Mouse (Mus musculus) embryonic facial prominence, embryonic 12.5 days (tissue): ENCODE results near the gene Tpm1. TPM values are rescaled to one million over a fixed set of nuclear protein-coding genes. Genes with fewer than 3 reads are reported as not detected.

Source experiments
- ATAC-seq: fragments of 200-750 bp; cut with Nextera tagmentation; 2 replicates; pipeline ENCODE4 v1.8.0; 2017; ENCODE audit not compliant: insufficient number of reproducible peaks, insufficient read depth, low FRiP score, low TSS enrichment
- H3K27ac ChIP-seq: fragments of 300-500 bp; sonication (generic); 2 replicates; pipeline ENCODE4 v1.5.1; 2016; ENCODE audit warnings: mild to moderate bottlenecking
- H3K27me3 ChIP-seq: fragments of 300-500 bp; sonication (generic); 2 replicates; pipeline ENCODE4 v1.6.1; 2016; ENCODE audit warnings: mild to moderate bottlenecking, moderate library complexity
- H3K36me3 ChIP-seq: fragments of 300-500 bp; sonication (generic); 2 replicates; pipeline ENCODE4 v1.6.1; 2016; ENCODE audit warnings: mild to moderate bottlenecking
- H3K4me1 ChIP-seq: fragments of 300-500 bp; sonication (generic); 2 replicates; pipeline ENCODE4 v1.6.1; 2016
- H3K4me2 ChIP-seq: fragments of 300-500 bp; sonication (generic); replicated peaks from 2 replicates; pipeline ENCODE4 v1.6.1; 2016; ENCODE audit warnings: mild to moderate bottlenecking, moderate library complexity
- H3K4me3 ChIP-seq: fragments of 300-500 bp; sonication (generic); 2 replicates; pipeline ENCODE4 v1.5.1; 2016; ENCODE audit warnings: mild to moderate bottlenecking
- H3K9ac ChIP-seq: fragments of 300-500 bp; sonication (generic); 2 replicates; pipeline ENCODE4 v1.6.1; 2016; ENCODE audit warnings: mild to moderate bottlenecking, moderate library complexity
- H3K9me3 ChIP-seq: fragments of 300-500 bp; sonication (generic); 2 replicates; pipeline ENCODE4 v1.6.1; 2016; ENCODE audit warnings: mild to moderate bottlenecking, moderate library complexity
- WGBS: fragments of 180-500 bp; shearing (Covaris S2); methylation state at CpG from one replicate; pipeline ENCODE4 v1.1.7; 2016; 5-methylcytosine and 5-hydroxymethylcytosine counted together
- polyA plus RNA-seq: library from polyadenylated mRNA; unstranded; fragments of >200 nt; fragmentation: Nextera tagmentation; extraction: Ambion mirVana; gene quantifications from 2 replicates; pipeline ENCODE4 v1.2.1, GENCODE M21; 2016

The Tpm1 gene
- polyA plus RNA-seq, 1 experiment from 2014 or later, result 801 TPM

DNA sequence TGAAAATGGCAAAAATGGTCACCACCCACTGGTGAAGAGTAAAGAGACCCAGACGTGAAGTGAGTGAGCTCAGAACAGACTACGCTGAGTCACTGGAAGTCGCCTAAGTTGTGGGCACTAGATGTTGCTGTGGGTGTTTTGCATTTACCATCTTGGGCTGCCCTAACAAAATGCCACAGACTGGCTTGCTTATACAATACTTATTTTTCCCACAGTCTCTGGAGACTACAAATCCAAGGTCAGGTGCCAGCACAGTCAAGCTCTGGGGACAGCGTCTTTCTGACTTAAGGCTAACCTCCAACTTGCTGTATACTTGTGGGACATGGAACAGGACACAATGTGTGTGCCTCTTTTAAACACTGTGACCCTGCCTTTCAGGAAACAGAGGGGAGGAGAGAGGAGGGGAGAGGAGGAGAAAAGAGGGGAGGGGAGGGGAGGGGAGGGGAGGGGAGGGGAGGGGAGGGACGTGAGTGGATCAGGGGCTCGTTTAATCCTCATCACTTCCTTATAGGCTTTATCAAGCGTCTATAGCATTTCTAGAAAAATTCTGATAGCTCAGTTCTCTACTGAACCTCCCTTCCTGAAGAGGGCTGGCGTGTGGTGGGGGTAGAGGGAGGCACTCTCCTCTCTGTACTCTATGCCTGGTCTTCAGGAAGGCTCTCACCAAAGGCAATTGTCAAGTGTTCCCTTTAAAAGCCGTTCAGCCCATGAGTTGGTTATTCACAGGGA lies 58.0 kb downstream of the Tpm1 start:
- H3K4me1 ChIP-seq, result peaks cover 22% of the 10 kb centered on the region; the same call in 1 of the 2 replicates
- H3K27me3 ChIP-seq, result no peaks in the 10 kb centered on the region
- no peak for ATAC-seq
- 74% methylated on average over 9 of the region's 9 CpGs for WGBS
- no peak overlapping the region for H3K4me2 ChIP-seq
- H3K9me3 ChIP-seq, result no peaks in the 10 kb centered on the region
- H3K36me3 ChIP-seq, result no peaks in the 10 kb centered on the region
- H3K4me3 ChIP-seq, result no peak overlapping the region
- H3K27ac ChIP-seq, result no peak overlapping the region
- H3K9ac ChIP-seq, result no peak overlapping the region

DNA sequence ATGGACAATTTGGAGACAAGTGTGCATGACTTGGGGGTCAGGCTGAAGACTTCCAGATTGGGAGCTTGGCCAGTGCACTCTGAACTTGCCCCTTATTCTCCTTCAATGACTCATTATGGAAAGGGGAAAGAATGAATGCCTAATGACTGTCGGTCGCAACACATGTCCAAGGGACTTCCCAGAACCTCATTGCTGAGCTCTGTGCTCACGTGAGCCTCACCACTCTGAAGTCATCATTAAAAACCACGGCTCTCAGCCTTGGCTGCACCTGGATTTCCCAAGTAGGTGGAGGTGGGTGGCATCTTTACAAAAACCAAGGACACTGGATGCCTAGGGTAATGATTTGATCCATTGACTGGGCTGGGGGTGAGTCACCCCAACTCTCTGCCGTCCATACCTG lies 59.2 kb downstream of the Tpm1 start:
- Histone ChIP-seq H3K4me3 (no peak overlapping the region), H3K36me3 (no peaks in the 10 kb centered on the region), H3K27me3 (no peaks in the 10 kb centered on the region), H3K9ac (no peak overlapping the region), H3K4me2 (no peak overlapping the region), H3K9me3 (no peaks in the 10 kb centered on the region), H3K4me1 (peaks cover 22% of the 10 kb centered on the region; the same call in 1 of the 2 replicates), H3K27ac (no peak overlapping the region)
- ATAC-seq, result no peak
- 87% methylated on average over 5 of the region's 5 CpGs for WGBS

DNA sequence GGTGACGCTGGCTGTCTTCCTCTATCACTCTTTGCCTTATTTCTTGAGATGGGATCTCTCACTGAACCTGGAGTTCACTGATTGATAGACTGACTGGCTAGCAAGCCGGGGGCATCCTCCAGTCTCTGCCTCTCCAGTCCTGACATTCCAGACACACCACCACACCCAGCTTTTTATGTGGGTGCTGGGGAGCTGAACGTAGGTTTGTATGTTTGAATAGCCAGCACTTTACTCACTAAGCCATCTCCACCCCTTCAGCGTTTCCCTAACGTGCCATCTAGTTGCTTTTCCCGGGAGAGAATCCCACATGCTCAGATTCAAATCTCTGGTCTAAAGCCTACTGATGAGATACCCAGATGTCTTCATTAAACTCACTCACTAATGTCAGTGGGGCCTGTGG lies 59.6 kb downstream of the Tpm1 start:
- WGBS, result 76% methylated on average over 6 of the region's 6 CpGs
- Histone ChIP-seq H3K36me3 (no peaks in the 10 kb centered on the region), H3K9ac (no peak overlapping the region), H3K27ac (peak overlapping the region; percentile 77; the same call in 1 of the 2 replicates), H3K27me3 (no peaks in the 10 kb centered on the region), H3K4me2 (no peak overlapping the region), H3K4me3 (no peak overlapping the region), H3K4me1 (peaks cover 22% of the 10 kb centered on the region; the same call in 1 of the 2 replicates), H3K9me3 (no peaks in the 10 kb centered on the region)
- ATAC-seq, result no peak

- Histone ChIP-seq H3K9ac (no peak overlapping the region), H3K27ac (peak overlapping the region; percentile 77), H3K27me3 (no peaks in the 10 kb centered on the region), H3K36me3 (no peaks in the 10 kb centered on the region), H3K9me3 (no peaks in the 10 kb centered on the region), H3K4me3 (no peak overlapping the region), H3K4me1 (peaks cover 22% of the 10 kb centered on the region; the same call in 1 of the 2 replicates), H3K4me2 (no peak overlapping the region)
- ATAC-seq, result no peak
- 49% methylated on average over 6 of the region's 6 CpGs for WGBS
Measured at GRCm38 (mm10) chr9:66988888-66989414, 60.3 kb downstream of the Tpm1 start.

DNA sequence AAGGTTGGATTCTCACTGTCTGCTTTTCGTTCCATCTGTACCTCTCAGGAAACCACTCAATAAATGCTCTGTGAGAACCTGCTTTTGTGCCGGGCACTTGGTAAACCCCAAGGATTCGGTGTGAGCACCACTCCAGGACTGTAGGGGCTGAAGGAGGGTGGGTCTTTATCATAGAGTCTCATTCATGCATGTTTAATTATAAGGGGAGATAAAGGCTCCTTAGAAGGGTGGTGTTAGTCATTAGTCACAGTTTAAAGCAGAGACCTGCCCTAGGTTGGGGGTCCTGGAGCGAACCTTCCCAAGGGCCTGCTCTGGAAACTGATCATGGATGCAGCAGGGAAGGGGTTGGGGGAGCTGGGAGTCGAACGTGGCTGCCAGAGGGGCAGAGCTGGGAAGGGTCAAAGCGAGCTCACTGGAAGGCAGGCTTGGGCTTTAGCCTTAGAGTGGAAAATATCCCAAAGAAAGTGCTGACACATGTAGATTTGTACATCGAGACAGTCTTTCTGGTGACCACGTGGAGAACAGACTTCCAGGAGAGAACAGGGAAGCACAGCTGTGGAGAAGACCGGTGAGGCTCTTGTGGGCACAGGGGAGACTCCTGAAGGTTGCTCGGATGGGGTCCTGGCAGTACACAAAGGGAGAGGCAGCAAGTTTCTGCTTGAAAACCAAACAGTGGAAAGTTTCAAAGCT lies 60.9 kb downstream of the Tpm1 start:
- Histone ChIP-seq H3K27me3 (no peaks in the 10 kb centered on the region), H3K27ac (peak overlapping the region; percentile 77), H3K4me3 (no peak overlapping the region), H3K36me3 (no peaks in the 10 kb centered on the region), H3K4me2 (no peak overlapping the region), H3K9me3 (no peaks in the 10 kb centered on the region), H3K9ac (no peak overlapping the region), H3K4me1 (peaks cover 22% of the 10 kb centered on the region; the same call in 1 of the 2 replicates)
- ATAC-seq, result no peak
- WGBS, result 55% methylated on average over 11 of the region's 11 CpGs

DNA sequence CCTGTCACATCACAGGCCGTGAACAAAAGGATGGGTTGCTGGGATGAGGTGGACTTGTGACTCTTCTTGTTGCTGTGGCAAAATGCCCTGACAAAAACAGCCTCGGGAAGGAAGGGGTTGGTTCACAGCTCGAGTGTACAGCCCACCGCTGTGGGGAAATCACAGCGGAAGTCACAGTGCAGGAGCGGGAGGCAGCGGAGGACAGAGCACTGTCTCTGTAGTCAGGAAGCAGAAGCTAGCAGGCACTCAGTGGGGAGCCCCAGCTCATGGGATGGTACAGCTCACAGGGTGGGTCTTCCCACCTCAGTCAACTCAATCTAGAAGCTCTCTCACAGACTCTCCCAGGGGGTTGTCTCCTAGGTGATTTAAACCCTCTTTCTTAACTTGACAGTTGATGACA lies 63.8 kb downstream of the Tpm1 start:
- Histone ChIP-seq H3K27ac (no peak overlapping the region), H3K4me1 (peaks cover 22% of the 10 kb centered on the region; the same call in 1 of the 2 replicates), H3K4me3 (no peak overlapping the region), H3K9me3 (no peaks in the 10 kb centered on the region), H3K9ac (no peak overlapping the region), H3K27me3 (no peaks in the 10 kb centered on the region), H3K4me2 (no peak overlapping the region), H3K36me3 (no peaks in the 10 kb centered on the region)
- ATAC-seq, result no peak
- WGBS, result 80% methylated on average over 7 of the region's 7 CpGs

- Histone ChIP-seq H3K4me1 (peaks cover 1% of the 10 kb centered on the region; the same call in 1 of the 2 replicates), H3K4me3 (no peak overlapping the region), H3K9me3 (no peaks in the 10 kb centered on the region), H3K27ac (no peak overlapping the region), H3K9ac (no peak overlapping the region), H3K4me2 (no peak overlapping the region), H3K27me3 (no peaks in the 10 kb centered on the region), H3K36me3 (no peaks in the 10 kb centered on the region)
- 84% methylated on average over 7 of the region's 7 CpGs for WGBS
- ATAC-seq, result no peak
Measured at GRCm38 (mm10) chr9:66982085-66982484, 67.1 kb downstream of the Tpm1 start.

GRCm38 (mm10) chr9:66980458-66980857 lies 68.7 kb downstream of the Tpm1 start:
- Histone ChIP-seq H3K4me1 (0 out of 2 replicates have a peak, but pooled peaks cover 5% of the 10 kb centered on the region), H3K36me3 (no peaks in the 10 kb centered on the region), H3K27me3 (no peaks in the 10 kb centered on the region), H3K4me3 (no peak overlapping the region), H3K27ac (no peak overlapping the region), H3K4me2 (no peak overlapping the region), H3K9ac (no peak overlapping the region), H3K9me3 (no peaks in the 10 kb centered on the region)
- 9% methylated on average over 5 of the region's 5 CpGs for WGBS
- ATAC-seq, result no peak

DNA sequence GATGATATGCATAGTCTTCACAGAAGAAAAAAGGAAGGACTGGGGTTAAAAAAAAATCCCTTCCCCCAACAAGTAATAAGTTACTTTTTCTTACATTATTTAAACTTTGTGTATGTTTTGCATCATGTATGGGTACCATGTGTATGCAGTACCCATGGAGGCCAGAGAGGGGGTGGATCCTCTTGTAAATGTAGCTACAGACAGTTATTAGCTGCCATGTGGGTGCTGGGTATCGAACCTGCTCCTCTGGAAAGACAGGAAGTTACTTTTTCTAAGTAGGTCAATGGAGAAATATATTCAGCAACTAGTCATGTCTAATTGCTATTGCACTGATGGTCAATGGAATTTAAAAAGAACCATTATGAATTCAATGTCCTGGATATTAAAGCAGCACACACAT lies 70.7 kb downstream of the Tpm1 start:
- Histone ChIP-seq H3K9me3 (no peaks in the 10 kb centered on the region), H3K9ac (no peak overlapping the region), H3K4me2 (no peak overlapping the region), H3K27me3 (no peaks in the 10 kb centered on the region), H3K4me3 (no peak overlapping the region), H3K27ac (no peak overlapping the region), H3K4me1 (0 out of 2 replicates have a peak, but pooled peaks cover 5% of the 10 kb centered on the region), H3K36me3 (no peaks in the 10 kb centered on the region)
- 75% methylated on average over 1 of the region's 1 CpGs for WGBS
- ATAC-seq, result no peak

- H3K9ac ChIP-seq, result no peak overlapping the region
- no peaks in the 10 kb centered on the region for H3K36me3 ChIP-seq
- H3K27ac ChIP-seq, result no peak overlapping the region
- H3K4me1 ChIP-seq, result 0 out of 2 replicates have a peak, but pooled peaks cover 5% of the 10 kb centered on the region
- no peaks in the 10 kb centered on the region for H3K9me3 ChIP-seq
- 81% methylated on average over 1 of the region's 1 CpGs for WGBS
- H3K27me3 ChIP-seq, result no peaks in the 10 kb centered on the region
- no peak overlapping the region for H3K4me3 ChIP-seq
- no peak overlapping the region for H3K4me2 ChIP-seq
- no peak for ATAC-seq
Measured at GRCm38 (mm10) chr9:66977982-66978381, 71.2 kb downstream of the Tpm1 start.

DNA sequence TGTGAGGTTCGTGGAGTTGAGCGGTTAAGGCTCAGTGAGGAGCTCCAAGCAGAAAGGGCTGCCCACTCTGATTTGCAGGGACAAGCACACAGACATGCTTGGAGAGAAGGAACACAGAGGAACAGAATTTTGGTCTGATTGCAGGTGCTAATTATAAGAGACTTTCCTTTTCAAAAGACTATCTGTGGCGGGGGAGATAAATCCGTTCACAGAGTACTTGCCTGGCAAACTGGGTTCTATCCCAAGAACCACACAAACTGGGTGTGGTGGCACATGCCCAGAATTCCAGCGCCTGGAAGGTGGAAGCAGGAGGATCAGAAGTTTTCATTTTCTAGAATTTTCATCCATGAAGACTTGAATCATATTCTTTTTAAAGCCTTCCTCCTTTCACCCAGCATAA lies 72.1 kb downstream of the Tpm1 start:
- no peak overlapping the region for H3K27ac ChIP-seq
- H3K4me1 ChIP-seq, result 0 out of 2 replicates have a peak, but pooled peaks cover 5% of the 10 kb centered on the region
- 77% methylated on average over 5 of the region's 5 CpGs for WGBS
- H3K9ac ChIP-seq, result no peak overlapping the region
- H3K4me3 ChIP-seq, result no peak overlapping the region
- no peak overlapping the region for H3K4me2 ChIP-seq
- ATAC-seq, result no peak
- no peaks in the 10 kb centered on the region for H3K27me3 ChIP-seq
- H3K36me3 ChIP-seq, result no peaks in the 10 kb centered on the region
- no peaks in the 10 kb centered on the region for H3K9me3 ChIP-seq

DNA sequence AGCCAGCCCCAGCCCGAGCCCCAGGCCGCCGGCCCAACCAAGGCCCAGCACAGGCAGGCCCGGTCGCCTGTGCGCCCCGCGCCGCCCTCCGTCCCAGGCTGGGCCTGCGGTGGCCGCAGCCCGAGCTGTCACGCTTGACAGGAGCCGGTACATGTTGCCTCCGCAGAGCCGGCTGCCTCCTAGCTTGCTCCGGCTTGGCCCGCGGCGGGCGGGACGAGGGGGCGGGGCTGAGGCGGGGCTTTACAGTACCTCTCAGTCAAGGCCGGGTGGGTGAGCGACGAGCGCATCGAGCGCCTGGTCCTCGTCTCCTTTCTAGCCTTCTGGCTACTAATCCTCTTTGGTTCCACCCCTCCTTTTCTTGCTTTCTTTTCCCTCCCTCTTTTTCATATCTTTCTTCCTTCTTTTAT lies 74.0 kb downstream of the Tpm1 start, which contains the start of gene Lactb:
Lactb (minus strand) TSS at position 246 of the 407 bp plus-strand sequence.
- Histone ChIP-seq H3K4me3 (peak within 1 kb of the TSS; percentile 98), H3K36me3 (peaks cover 1% of the 10 kb centered on the region), H3K27me3 (no peaks in the 10 kb centered on the region), H3K4me1 (0 out of 2 replicates have a peak, but pooled peaks cover 5% of the 10 kb centered on the region), H3K9ac (peak within 1 kb of the TSS; percentile 71), H3K4me2 (peak within 1 kb of the TSS; percentile 71), H3K9me3 (no peaks in the 10 kb centered on the region), H3K27ac (peak within 1 kb of the TSS; percentile 84)
- peak; percentile 96 for ATAC-seq
- WGBS, result under 1% methylated on average over 27 of the region's 32 CpGs
